Mouse (Mus musculus): Measurements from ENCODE around the gene Egln3. TPM values are rescaled to one million over a fixed set of nuclear protein-coding genes. Genes with fewer than 3 reads are reported as not detected.

The Egln3 gene
- polyA plus RNA-seq (2014; fragmentation: Nextera tagmentation; extraction: Ambion mirVana): 7.3 and 7.9 TPM in 2 replicates

DNA sequence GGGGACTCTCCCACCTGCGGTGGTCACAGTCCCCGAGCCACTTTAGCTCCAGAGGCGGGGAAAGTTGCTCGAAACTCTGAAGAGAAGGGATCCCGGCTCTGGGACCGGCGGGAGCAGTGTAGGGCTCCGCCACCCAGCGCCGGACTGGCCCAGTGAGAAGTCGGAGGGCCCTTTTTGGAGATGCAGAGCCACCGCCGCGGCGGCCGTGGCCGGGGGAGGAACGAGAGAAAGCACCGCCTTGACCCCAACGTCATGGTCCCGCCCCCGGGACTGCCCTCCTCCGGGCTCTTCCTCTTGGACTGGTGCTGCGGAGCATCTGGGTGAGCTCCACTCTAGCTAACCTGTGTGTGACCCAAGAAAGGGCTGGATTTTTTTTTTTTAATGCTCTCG, at the start of gene Egln3:
TSS of gene Egln3 (minus strand) at position 205 of the 390 bp plus-strand sequence.
- DNase-seq (ENCODE audit: low spot score) (peak; percentile 84), ATAC-seq (ENCODE audit: low FRiP score) (peak; percentile 88)
- Histone ChIP-seq H3K9ac (ENCODE audit: low read depth, low read length) (peak within 1 kb of the TSS; percentile 66), H3K4me3 (ENCODE audit: low read depth, low read length) (peak within 1 kb of the TSS; percentile 68), H3K27ac (ENCODE audit: low read depth, low read length) (0 out of 2 replicates have a peak within 1 kb of the TSS, but pooled peaks have one; percentile 17), H3K27me3 (ENCODE audit: control insufficient read depth, insufficient read depth, low read length) (peaks cover 8% of the 10 kb centered on the region; the same call in 1 of the 2 replicates), H3K9me3 (ENCODE audit: control insufficient read depth, low read length) (no peaks in the 10 kb centered on the region), H3K36me3 (ENCODE audit: control insufficient read depth, insufficient read depth, low read length) (no peaks in the 10 kb centered on the region), H3K4me1 (replicated peaks; ENCODE audit: control insufficient read depth, insufficient read depth, low read length) (no peaks in the 10 kb centered on the region; the same call in 1 of the 2 replicates), H3K4me2 (replicated peaks; ENCODE audit: low read depth, low read length) (peak within 1 kb of the TSS; percentile 100)
- 0% methylated on average over 25 of the region's 25 CpGs for WGBS

DNA sequence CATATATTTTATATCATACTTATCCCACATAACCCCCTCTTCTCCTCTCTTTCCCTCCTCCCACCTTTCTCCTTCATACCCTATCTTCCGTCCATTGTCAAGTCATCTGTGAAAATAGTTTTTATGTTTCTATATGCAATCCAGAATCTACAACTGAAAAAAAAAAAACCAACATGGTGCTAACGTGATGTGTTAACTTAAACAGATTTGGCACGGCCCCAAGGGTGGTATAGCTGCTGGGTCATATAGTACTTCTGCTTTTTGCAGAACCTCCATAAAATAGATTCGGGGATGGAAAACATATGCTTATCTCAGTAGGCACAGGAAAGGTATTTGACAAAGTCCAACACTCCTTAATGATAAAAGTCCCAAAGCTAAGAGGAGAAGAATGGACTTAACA, 49.8 kb upstream of the Egln3 start:
- H3K27me3 ChIP-seq (ENCODE audit: control insufficient read depth, insufficient read depth, low read length): no peaks in the 10 kb centered on the region
- no peak overlapping the region for H3K4me2 ChIP-seq (replicated peaks; ENCODE audit: low read depth, low read length)
- no peak overlapping the region for H3K9ac ChIP-seq (ENCODE audit: low read depth, low read length)
- no peaks in the 10 kb centered on the region for H3K9me3 ChIP-seq (ENCODE audit: control insufficient read depth, low read length)
- ATAC-seq (ENCODE audit: low FRiP score) (no peak), DNase-seq (ENCODE audit: low spot score) (no peak)
- no peaks in the 10 kb centered on the region for H3K36me3 ChIP-seq (ENCODE audit: control insufficient read depth, insufficient read depth, low read length)
- 85% methylated on average over 4 of the region's 4 CpGs for WGBS
- H3K4me3 ChIP-seq (ENCODE audit: low read depth, low read length): no peak overlapping the region
- no peak overlapping the region for H3K27ac ChIP-seq (ENCODE audit: low read depth, low read length)
- H3K4me1 ChIP-seq (replicated peaks; ENCODE audit: control insufficient read depth, insufficient read depth, low read length): no peaks in the 10 kb centered on the region

DNA sequence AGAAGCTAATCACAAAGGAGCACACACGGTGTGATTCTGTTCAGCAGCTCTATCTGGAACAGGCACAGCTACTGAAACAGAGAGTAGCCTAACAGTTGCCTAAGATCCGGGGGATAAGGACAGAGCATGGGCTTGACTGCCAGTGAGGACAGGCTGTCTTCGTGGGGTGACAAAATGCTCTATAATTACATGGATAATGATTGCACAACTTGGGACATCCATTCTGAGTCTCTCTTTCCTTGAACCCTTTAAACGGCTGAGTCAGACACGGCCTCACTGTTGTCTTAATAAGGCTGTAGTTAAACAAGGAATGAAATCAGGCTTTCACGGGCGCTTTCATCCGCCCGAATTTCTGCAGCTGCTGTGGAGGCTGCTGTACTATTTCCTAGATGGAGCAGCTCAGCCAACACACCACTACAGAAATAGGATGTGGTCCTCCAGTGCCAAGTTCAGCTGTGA, 48.3 kb upstream of the Egln3 start:
- ATAC-seq (ENCODE audit: low FRiP score) (no peak), DNase-seq (ENCODE audit: low spot score) (no peak)
- WGBS: 87% methylated on average over 9 of the region's 9 CpGs
- Histone ChIP-seq H3K36me3 (ENCODE audit: control insufficient read depth, insufficient read depth, low read length) (no peaks in the 10 kb centered on the region), H3K27ac (ENCODE audit: low read depth, low read length) (no peak overlapping the region), H3K9me3 (ENCODE audit: control insufficient read depth, low read length) (no peaks in the 10 kb centered on the region), H3K27me3 (ENCODE audit: control insufficient read depth, insufficient read depth, low read length) (no peaks in the 10 kb centered on the region), H3K4me2 (replicated peaks; ENCODE audit: low read depth, low read length) (no peak overlapping the region), H3K4me1 (replicated peaks; ENCODE audit: control insufficient read depth, insufficient read depth, low read length) (no peaks in the 10 kb centered on the region), H3K4me3 (ENCODE audit: low read depth, low read length) (no peak overlapping the region), H3K9ac (ENCODE audit: low read depth, low read length) (no peak overlapping the region)

DNA sequence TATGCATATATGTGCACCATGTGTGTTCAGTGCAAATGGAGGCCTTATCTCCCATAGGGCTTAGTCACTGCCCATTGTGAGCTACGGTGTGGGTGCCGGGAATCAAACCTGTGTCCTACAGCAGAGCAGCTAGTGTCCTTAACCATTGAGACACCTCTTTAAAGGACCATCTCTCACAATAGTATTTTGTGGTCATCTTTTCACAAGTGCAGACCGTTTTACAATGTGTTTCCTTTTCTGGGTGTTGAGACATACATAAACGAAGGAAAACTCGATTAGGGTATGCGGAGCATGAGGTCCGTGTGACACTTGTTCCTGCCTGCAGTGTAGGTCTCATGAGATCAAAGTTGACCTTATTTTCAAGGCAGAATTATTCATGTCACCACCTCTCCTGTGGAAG, 44.2 kb upstream of the Egln3 start:
- H3K9ac ChIP-seq (ENCODE audit: low read depth, low read length): no peak overlapping the region
- no peaks in the 10 kb centered on the region for H3K9me3 ChIP-seq (ENCODE audit: control insufficient read depth, low read length)
- no peaks in the 10 kb centered on the region for H3K36me3 ChIP-seq (ENCODE audit: control insufficient read depth, insufficient read depth, low read length)
- no peaks in the 10 kb centered on the region for H3K27me3 ChIP-seq (ENCODE audit: control insufficient read depth, insufficient read depth, low read length)
- H3K4me1 ChIP-seq (replicated peaks; ENCODE audit: control insufficient read depth, insufficient read depth, low read length): no peaks in the 10 kb centered on the region
- WGBS: 87% methylated on average over 7 of the region's 7 CpGs
- DNase-seq (ENCODE audit: low spot score) (no peak), ATAC-seq (ENCODE audit: low FRiP score) (no peak)
- no peak overlapping the region for H3K4me2 ChIP-seq (replicated peaks; ENCODE audit: low read depth, low read length)
- no peak overlapping the region for H3K27ac ChIP-seq (ENCODE audit: low read depth, low read length)
- no peak overlapping the region for H3K4me3 ChIP-seq (ENCODE audit: low read depth, low read length)

DNA sequence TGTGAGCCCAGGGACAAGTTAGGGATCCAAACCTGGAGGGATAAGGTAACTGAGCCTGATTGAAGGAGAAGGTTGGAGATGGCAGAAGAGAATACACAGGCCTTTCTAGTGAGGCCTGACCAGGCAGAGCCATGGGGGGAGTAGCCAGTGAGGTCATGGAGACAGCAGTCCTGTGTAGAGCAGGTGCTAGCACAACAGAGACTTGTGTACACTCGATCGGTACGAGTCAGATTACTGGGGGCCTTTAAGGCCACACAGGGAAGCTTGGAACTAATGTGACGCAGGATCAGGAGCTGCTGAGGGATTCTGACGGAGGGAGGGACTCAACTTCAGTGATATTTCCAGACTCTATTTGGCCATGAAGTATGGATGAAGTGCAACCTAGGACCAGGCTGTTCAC, 39.5 kb upstream of the Egln3 start:
- H3K27ac ChIP-seq (ENCODE audit: low read depth, low read length): no peak overlapping the region
- H3K27me3 ChIP-seq (ENCODE audit: control insufficient read depth, insufficient read depth, low read length): no peaks in the 10 kb centered on the region
- H3K4me2 ChIP-seq (replicated peaks; ENCODE audit: low read depth, low read length): no peak overlapping the region
- ATAC-seq (ENCODE audit: low FRiP score) (no peak), DNase-seq (ENCODE audit: low spot score) (no peak)
- 86% methylated on average over 5 of the region's 5 CpGs for WGBS
- no peaks in the 10 kb centered on the region for H3K36me3 ChIP-seq (ENCODE audit: control insufficient read depth, insufficient read depth, low read length)
- no peak overlapping the region for H3K9ac ChIP-seq (ENCODE audit: low read depth, low read length)
- H3K4me3 ChIP-seq (ENCODE audit: low read depth, low read length): no peak overlapping the region
- H3K4me1 ChIP-seq (replicated peaks; ENCODE audit: control insufficient read depth, insufficient read depth, low read length): no peaks in the 10 kb centered on the region
- H3K9me3 ChIP-seq (ENCODE audit: control insufficient read depth, low read length): no peaks in the 10 kb centered on the region

DNA sequence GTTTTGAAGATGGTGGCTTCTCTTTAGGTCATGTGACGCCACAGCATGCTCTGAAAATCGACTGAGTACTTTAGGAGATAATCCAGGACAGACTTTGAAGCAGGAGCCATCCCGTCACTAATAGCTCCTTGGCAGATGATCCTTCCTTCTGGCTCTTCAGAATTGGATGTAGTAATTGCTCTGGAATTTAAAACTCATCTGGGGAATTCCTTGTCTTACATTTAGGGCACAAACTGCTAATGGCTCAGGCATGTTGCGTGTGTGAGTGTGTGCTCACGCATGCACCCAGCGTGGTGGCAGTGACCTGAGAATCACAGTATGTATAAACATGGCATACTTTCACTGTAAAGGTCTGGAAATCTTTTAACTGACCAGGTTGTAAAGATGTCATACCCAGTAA, 38.3 kb upstream of the Egln3 start:
- Histone ChIP-seq H3K27ac (ENCODE audit: low read depth, low read length) (no peak overlapping the region), H3K36me3 (ENCODE audit: control insufficient read depth, insufficient read depth, low read length) (no peaks in the 10 kb centered on the region), H3K9ac (ENCODE audit: low read depth, low read length) (no peak overlapping the region), H3K27me3 (ENCODE audit: control insufficient read depth, insufficient read depth, low read length) (no peaks in the 10 kb centered on the region), H3K9me3 (ENCODE audit: control insufficient read depth, low read length) (no peaks in the 10 kb centered on the region), H3K4me1 (replicated peaks; ENCODE audit: control insufficient read depth, insufficient read depth, low read length) (no peaks in the 10 kb centered on the region), H3K4me2 (replicated peaks; ENCODE audit: low read depth, low read length) (no peak overlapping the region), H3K4me3 (ENCODE audit: low read depth, low read length) (no peak overlapping the region)
- WGBS: 84% methylated on average over 6 of the region's 6 CpGs
- ATAC-seq (ENCODE audit: low FRiP score) (no peak), DNase-seq (ENCODE audit: low spot score) (no peak)

DNA sequence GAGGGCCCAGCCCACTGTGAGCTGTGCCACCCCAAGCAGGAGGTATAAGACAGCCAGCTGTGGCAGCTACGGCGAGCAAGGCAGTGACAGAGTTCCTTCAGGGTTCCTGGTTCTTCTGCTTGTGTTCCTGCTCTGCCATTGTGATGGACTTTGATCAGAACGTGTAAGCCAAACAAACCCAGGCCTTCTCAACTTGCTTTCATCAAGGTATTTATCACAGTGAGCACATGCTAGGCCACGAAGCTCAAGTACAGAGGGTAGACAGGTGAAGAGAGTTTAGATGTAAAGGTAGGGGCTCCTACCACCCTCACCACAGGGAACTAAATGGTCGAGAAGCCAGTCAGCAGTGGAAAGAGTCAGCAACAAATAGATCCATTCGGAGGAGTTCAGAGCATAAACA, 30.1 kb upstream of the Egln3 start:
- Histone ChIP-seq H3K4me1 (replicated peaks; ENCODE audit: control insufficient read depth, insufficient read depth, low read length) (0 out of 2 replicates have a peak, but pooled peaks cover 2% of the 10 kb centered on the region), H3K4me2 (replicated peaks; ENCODE audit: low read depth, low read length) (no peak overlapping the region), H3K9ac (ENCODE audit: low read depth, low read length) (no peak overlapping the region), H3K27ac (ENCODE audit: low read depth, low read length) (no peak overlapping the region), H3K36me3 (ENCODE audit: control insufficient read depth, insufficient read depth, low read length) (no peaks in the 10 kb centered on the region), H3K9me3 (ENCODE audit: control insufficient read depth, low read length) (no peaks in the 10 kb centered on the region), H3K4me3 (ENCODE audit: low read depth, low read length) (no peak overlapping the region), H3K27me3 (ENCODE audit: control insufficient read depth, insufficient read depth, low read length) (no peaks in the 10 kb centered on the region)
- 80% methylated on average over 6 of the region's 6 CpGs for WGBS
- ATAC-seq (ENCODE audit: low FRiP score): no peak
- no peak for DNase-seq (ENCODE audit: low spot score)

DNA sequence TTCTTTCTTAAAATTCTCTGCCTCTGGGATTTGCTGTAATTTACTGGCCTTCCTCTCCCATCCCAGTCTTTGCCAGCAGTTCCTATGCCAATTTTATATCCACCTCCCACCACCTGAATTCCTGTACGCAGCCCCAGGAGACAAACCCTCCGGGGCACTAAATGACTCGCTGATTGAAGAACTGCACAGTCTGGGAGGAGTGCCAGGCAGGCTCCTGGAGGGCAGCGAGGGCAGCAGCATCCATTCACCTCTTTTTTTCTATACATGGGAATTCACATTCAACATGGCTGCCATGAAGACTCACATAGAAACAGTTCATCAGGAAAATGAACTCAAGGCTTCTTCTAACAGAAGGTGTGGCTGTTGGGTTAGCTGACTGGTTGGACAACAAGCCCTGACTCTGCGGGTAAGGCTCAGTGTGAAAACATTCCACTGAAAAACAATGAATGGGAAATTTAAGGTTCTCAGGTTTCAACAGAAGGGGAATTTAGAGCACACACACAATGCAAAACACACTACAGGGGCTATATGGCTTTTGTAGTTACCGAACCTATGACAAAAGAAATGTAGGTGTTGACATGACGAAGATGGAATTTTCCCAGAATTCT, 29.4 kb upstream of the Egln3 start:
- no peak for ATAC-seq (ENCODE audit: low FRiP score)
- Histone ChIP-seq H3K9ac (ENCODE audit: low read depth, low read length) (no peak overlapping the region), H3K36me3 (ENCODE audit: control insufficient read depth, insufficient read depth, low read length) (no peaks in the 10 kb centered on the region), H3K4me3 (ENCODE audit: low read depth, low read length) (no peak overlapping the region), H3K4me2 (replicated peaks; ENCODE audit: low read depth, low read length) (no peak overlapping the region), H3K27me3 (ENCODE audit: control insufficient read depth, insufficient read depth, low read length) (no peaks in the 10 kb centered on the region), H3K27ac (ENCODE audit: low read depth, low read length) (no peak overlapping the region), H3K9me3 (ENCODE audit: control insufficient read depth, low read length) (no peaks in the 10 kb centered on the region), H3K4me1 (replicated peaks; ENCODE audit: control insufficient read depth, insufficient read depth, low read length) (0 out of 2 replicates have a peak, but pooled peaks cover 2% of the 10 kb centered on the region)
- 49% methylated on average over 7 of the region's 7 CpGs for whole genome bisulfite sequencing
- no peak for DNase-seq (ENCODE audit: low spot score)

DNA sequence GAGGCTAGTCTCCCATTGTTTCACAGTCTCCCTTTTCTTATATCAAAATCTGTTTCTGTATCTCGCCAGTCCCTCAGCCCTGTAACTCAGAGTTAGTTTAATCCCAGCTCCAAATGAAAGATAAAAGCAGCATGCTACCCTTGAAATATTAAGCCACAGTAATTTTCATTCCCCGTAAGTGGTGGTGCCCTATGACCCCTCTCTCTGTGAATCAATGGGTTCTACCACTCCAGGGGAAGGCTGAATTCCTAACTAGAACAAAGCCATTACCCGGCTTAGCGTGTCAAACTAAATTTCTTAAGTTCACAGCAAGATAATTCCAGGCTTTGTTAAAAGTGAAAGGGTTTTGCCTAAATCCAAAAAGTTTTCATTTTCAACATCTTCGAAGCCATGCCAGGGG, 28.8 kb upstream of the Egln3 start:
- no peaks in the 10 kb centered on the region for H3K36me3 ChIP-seq (ENCODE audit: control insufficient read depth, insufficient read depth, low read length)
- no peak overlapping the region for H3K4me2 ChIP-seq (replicated peaks; ENCODE audit: low read depth, low read length)
- 0 out of 2 replicates have a peak, but pooled peaks cover 2% of the 10 kb centered on the region for H3K4me1 ChIP-seq (replicated peaks; ENCODE audit: control insufficient read depth, insufficient read depth, low read length)
- DNase-seq (ENCODE audit: low spot score): no peak
- H3K9ac ChIP-seq (ENCODE audit: low read depth, low read length): no peak overlapping the region
- no peak overlapping the region for H3K4me3 ChIP-seq (ENCODE audit: low read depth, low read length)
- H3K27me3 ChIP-seq (ENCODE audit: control insufficient read depth, insufficient read depth, low read length): no peaks in the 10 kb centered on the region
- no peak overlapping the region for H3K27ac ChIP-seq (ENCODE audit: low read depth, low read length)
- no peak for ATAC-seq (ENCODE audit: low FRiP score)
- 29% methylated on average over 5 of the region's 5 CpGs for WGBS
- H3K9me3 ChIP-seq (ENCODE audit: control insufficient read depth, low read length): no peaks in the 10 kb centered on the region
